Mouse (Mus musculus) embryonic facial prominence, embryonic 11.5 days (tissue): Measurements from ENCODE around the gene Pip4k2c. TPM values are rescaled to one million over a fixed set of nuclear protein-coding genes. Genes with fewer than 3 reads are reported as not detected.

Experiments used
- ATAC-seq: fragments of 200-750 bp; cut with Nextera tagmentation; replicated peaks from 2 replicates; pipeline ENCODE4 v1.8.0; 2017; ENCODE audit warnings: low read depth; ENCODE audit not compliant: insufficient number of reproducible peaks, low FRiP score, low TSS enrichment
- DNase-seq: peaks from one replicate; pipeline ENCODE4 v3.0.0-alpha.2; 2015; ENCODE audit warnings: low spot score
- H3K27ac ChIP-seq: fragments of 300-500 bp; sonication (generic); replicated peaks from 2 replicates; pipeline ENCODE4 v1.5.1; 2014; ENCODE audit warnings: mild to moderate bottlenecking, low read depth, low read length, control low read depth
- H3K27me3 ChIP-seq: fragments of 300-500 bp; sonication (generic); 2 replicates; pipeline ENCODE4 v1.6.1; 2014; ENCODE audit warnings: mild to moderate bottlenecking, low read length, moderate library complexity, mixed read lengths; ENCODE audit not compliant: control insufficient read depth, insufficient read depth
- H3K36me3 ChIP-seq: fragments of 300-500 bp; sonication (generic); replicated peaks from 2 replicates; pipeline ENCODE4 v1.6.1; 2014; ENCODE audit warnings: low read depth, mild to moderate bottlenecking, low read length, moderate library complexity, mixed read lengths; ENCODE audit not compliant: control insufficient read depth, insufficient read depth
- H3K4me1 ChIP-seq: fragments of 300-500 bp; sonication (generic); 2 replicates; pipeline ENCODE4 v1.6.1; 2014; ENCODE audit warnings: low read length, mixed read lengths; ENCODE audit not compliant: control insufficient read depth, insufficient read depth
- H3K4me2 ChIP-seq: fragments of 300-500 bp; sonication (generic); 2 replicates; pipeline ENCODE4 v1.6.1; 2014; ENCODE audit warnings: low read depth, mild to moderate bottlenecking, control low read depth, low read length, moderate library complexity
- H3K4me3 ChIP-seq: fragments of 300-500 bp; sonication (generic); 2 replicates; pipeline ENCODE4 v1.5.1; 2014; ENCODE audit warnings: low read depth, low read length, control low read depth
- H3K9ac ChIP-seq: fragments of 300-500 bp; sonication (generic); replicated peaks from 2 replicates; pipeline ENCODE4 v1.6.1; 2014; ENCODE audit warnings: mild to moderate bottlenecking, control low read depth, low read length
- H3K9me3 ChIP-seq: fragments of 300-500 bp; sonication (generic); replicated peaks from 2 replicates; pipeline ENCODE4 v1.6.1; 2016; ENCODE audit warnings: mild to moderate bottlenecking, low read length, inconsistent platforms, mixed read lengths; ENCODE audit not compliant: control insufficient read depth
- WGBS: fragments of 180-500 bp; shearing (Covaris S2); extraction: QIAGEN DNeasy Blood & Tissue Kit; methylation state at CpG from one replicate; pipeline ENCODE4 v1.1.7; 2014; 5-methylcytosine and 5-hydroxymethylcytosine counted together
- polyA plus RNA-seq: library from polyadenylated mRNA; unstranded; fragments of >200 nt; fragmentation: Nextera tagmentation; extraction: Ambion mirVana; gene quantifications from 2 replicates; pipeline ENCODE4 v1.2.1, GENCODE M21; 2014

Pip4k2c gene
- polyA plus RNA-seq, 1 experiment from 2014 or later, result 14.7 TPM

DNA sequence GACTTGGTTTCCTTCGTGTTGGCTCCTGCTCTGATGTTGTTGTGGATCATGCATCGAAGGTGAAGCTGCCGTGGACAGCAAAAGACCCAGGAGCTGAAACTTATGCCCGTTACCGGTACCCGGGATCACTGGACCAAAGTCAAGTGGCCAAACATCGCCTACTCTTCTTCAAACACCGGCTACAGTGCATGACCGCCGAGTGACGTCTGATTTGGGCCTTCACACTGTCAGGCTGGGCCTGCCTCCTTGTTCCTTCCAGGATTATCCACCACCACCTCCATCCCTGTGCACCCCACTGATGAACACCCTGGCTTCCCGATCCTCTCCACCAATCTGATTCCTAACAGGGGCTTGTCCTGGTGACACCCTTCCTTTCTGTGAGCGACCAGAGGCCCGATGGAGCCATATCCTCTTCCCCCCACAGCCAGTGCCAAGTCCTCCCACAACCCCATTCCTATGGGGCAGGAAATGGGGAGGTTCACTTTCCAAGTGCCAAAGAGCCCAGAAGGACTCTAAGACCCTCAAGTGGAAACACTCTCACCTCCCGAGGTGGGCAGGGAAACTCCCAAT, 39.7 kb downstream of the Pip4k2c start:
- no peak overlapping the region for H3K4me3 ChIP-seq
- 84% methylated on average over 15 of the region's 15 CpGs for WGBS
- no peaks in the 10 kb centered on the region for H3K4me1 ChIP-seq
- DNase-seq (no peak), ATAC-seq (no peak)
- no peak overlapping the region for H3K9ac ChIP-seq
- H3K4me2 ChIP-seq, result no peak overlapping the region
- no peaks in the 10 kb centered on the region for H3K36me3 ChIP-seq
- H3K27ac ChIP-seq, result no peak overlapping the region
- H3K9me3 ChIP-seq, result no peaks in the 10 kb centered on the region
- peaks cover 33% of the 10 kb centered on the region for H3K27me3 ChIP-seq

DNA sequence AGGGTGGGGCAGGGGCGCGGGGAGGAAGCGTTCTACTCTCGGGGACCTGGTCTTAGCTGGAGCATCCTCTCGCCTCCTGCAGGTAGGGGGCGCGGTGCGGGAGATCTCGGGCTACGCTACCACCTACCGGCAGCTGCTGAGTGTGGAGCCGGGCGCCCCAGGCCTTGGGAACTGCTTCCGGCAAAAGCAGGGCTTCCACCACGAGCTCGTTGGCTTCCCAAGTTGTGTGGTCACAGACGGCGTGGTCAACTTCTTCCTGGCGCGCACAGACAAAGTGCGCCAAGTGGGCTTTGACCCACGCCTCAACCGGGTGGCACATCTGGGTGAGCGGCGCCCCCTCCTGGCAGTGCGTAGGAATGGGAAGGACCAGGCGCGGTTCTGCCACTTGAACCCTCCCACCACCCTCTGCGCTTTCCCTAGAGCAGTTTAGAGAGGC, 40.5 kb downstream of the Pip4k2c start:
- Histone ChIP-seq H3K9me3 (no peaks in the 10 kb centered on the region), H3K9ac (peak overlapping the region; percentile 15; the same call in 1 of the 2 replicates), H3K36me3 (no peaks in the 10 kb centered on the region), H3K27ac (no peak overlapping the region), H3K4me3 (peak overlapping the region; percentile 30), H3K4me1 (no peaks in the 10 kb centered on the region; the same call in 1 of the 2 replicates), H3K27me3 (peaks cover 40% of the 10 kb centered on the region), H3K4me2 (peak overlapping the region; percentile 52)
- ATAC-seq (peak; percentile 52), DNase-seq (peak; percentile 82)
- WGBS, result under 1% methylated on average over 29 of the region's 29 CpGs

DNA sequence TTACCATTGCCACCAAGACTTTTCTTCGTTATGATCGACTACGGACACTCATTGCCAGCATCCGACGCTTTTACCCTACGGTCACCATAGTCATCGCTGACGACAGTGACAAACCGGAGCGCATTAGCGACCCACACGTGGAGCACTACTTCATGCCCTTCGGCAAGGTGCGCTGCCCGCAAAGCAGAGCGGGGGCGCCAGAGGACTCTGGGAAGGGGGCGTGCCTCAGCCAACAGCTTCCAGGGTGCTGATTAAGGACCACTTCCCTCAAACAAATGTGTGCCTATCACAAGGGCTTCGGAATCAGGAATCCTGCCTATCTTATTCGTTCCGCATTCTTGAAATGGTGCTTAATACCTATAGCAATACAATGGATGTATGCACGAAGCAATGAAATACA, 41.4 kb downstream of the Pip4k2c start:
- DNase-seq (peak; percentile 68), ATAC-seq (no peak)
- H3K27ac ChIP-seq, result no peak overlapping the region
- H3K9me3 ChIP-seq, result no peaks in the 10 kb centered on the region
- H3K4me2 ChIP-seq, result peak overlapping the region; percentile 52
- H3K36me3 ChIP-seq, result no peaks in the 10 kb centered on the region
- under 1% methylated on average over 22 of the region's 22 CpGs for WGBS
- no peaks in the 10 kb centered on the region; the same call in 1 of the 2 replicates for H3K4me1 ChIP-seq
- no peak overlapping the region for H3K9ac ChIP-seq
- H3K4me3 ChIP-seq, result peak overlapping the region; percentile 30; the same call in 1 of the 2 replicates
- H3K27me3 ChIP-seq, result peaks cover 48% of the 10 kb centered on the region

DNA sequence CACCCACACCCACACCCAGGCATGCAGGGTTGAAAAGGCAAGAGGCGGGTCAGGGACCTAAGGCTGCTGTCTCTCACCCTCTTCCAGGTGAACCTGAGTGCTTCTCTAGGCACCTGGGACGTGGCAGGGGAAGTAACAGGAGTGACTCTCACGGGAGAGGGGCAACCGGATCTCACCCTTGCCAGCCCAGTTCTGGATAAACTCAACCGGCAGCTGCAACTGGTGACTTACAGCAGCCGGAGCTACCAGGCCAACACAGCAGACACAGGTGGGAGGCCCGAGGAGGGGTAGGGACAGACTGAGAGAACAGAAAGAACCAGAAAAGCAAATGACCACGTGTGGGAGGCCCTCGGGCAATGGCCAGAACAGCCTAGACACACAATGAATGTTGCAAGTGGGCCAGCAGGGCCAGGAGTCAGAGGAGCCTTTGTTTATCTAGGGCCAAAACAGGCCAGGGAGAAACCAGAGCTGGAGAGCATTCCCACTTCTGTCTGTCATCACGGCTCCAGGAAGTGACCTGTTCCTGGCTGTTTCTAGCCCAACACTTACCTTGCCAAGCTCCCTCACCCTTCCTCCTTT, 43.7 kb downstream of the Pip4k2c start:
- H3K4me1 ChIP-seq, result no peaks in the 10 kb centered on the region; the same call in 1 of the 2 replicates
- H3K9ac ChIP-seq, result no peak overlapping the region
- H3K4me2 ChIP-seq, result no peak overlapping the region
- WGBS, result 23% methylated on average over 10 of the region's 10 CpGs
- DNase-seq (no peak), ATAC-seq (no peak)
- no peaks in the 10 kb centered on the region for H3K36me3 ChIP-seq
- no peaks in the 10 kb centered on the region for H3K9me3 ChIP-seq
- H3K27me3 ChIP-seq, result peaks cover 49% of the 10 kb centered on the region
- H3K27ac ChIP-seq, result no peak overlapping the region
- no peak overlapping the region for H3K4me3 ChIP-seq

DNA sequence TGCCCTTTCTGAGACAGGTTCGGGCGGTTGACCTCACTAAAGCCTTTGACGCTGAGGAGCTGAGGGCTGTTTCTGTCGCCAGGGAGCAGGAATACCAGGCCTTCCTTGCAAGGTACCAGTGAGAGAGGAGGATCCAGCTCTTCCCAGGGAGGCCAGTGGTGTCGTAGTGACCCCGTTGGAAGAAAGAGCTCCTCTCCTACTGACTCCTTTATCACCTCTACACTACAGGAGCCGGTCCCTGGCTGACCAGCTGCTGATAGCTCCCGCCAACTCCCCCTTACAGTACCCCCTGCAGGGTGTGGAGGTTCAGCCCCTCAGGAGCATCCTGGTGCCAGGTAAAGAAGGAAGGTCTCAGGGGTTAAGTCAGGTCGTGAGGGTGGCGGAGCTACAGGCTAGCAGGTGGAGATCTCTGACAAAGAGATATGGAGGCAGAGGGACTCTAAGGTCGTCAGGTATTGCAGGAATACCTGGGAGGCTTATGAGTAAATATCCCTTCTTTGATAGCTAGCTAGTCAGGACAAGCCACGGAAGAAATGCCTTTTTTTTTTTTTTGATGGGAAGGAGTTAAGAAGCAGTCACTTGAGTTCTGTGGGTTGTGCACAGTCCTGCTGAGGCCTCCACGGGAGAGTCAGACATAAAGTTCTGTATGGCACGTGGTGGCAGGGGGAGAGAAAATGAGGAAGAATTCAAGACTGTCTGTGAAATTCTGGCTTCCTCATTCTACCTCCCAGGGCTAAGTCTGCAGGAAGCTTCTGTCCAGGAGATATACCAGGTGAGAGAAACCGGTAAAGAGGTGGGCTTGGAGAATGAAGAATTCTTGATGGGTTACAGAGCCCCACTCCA, 44.4 kb downstream of the Pip4k2c start:
- ATAC-seq (no peak), DNase-seq (no peak)
- Histone ChIP-seq H3K9ac (no peak overlapping the region), H3K4me3 (0 out of 2 replicates have a peak overlapping the region, but pooled peaks have one; percentile 55), H3K4me1 (no peaks in the 10 kb centered on the region; the same call in 1 of the 2 replicates), H3K27me3 (peaks cover 49% of the 10 kb centered on the region), H3K36me3 (no peaks in the 10 kb centered on the region), H3K4me2 (peak overlapping the region; percentile 100; the same call in 1 of the 2 replicates), H3K27ac (no peak overlapping the region), H3K9me3 (no peaks in the 10 kb centered on the region)
- 19% methylated on average over 15 of the region's 15 CpGs for WGBS

DNA sequence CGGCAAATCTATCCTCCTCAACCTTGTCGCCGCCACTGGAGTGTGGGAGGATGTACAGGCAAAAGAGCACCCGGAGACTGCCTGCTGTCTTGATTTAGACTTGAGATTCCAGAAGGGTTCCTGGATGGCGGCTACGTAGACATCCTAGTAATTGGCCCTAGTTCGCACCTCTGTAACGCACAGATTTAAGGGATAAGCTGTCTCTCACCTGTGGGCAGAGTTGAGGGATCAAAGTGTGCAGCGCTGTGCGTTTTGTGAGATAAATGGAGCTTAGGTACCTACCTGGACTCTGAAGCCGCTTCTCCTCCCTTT, 45.0 kb downstream of the Pip4k2c start:
- Histone ChIP-seq H3K4me2 (peak overlapping the region; percentile 100), H3K9ac (peak overlapping the region; percentile 72; the same call in 1 of the 2 replicates), H3K27me3 (peaks cover 47% of the 10 kb centered on the region), H3K9me3 (no peaks in the 10 kb centered on the region), H3K4me1 (no peaks in the 10 kb centered on the region; the same call in 1 of the 2 replicates), H3K27ac (no peak overlapping the region), H3K4me3 (peak overlapping the region; percentile 55), H3K36me3 (no peaks in the 10 kb centered on the region)
- no peak for DNase-seq
- WGBS, result under 1% methylated on average over 11 of the region's 11 CpGs
- ATAC-seq, result no peak

DNA sequence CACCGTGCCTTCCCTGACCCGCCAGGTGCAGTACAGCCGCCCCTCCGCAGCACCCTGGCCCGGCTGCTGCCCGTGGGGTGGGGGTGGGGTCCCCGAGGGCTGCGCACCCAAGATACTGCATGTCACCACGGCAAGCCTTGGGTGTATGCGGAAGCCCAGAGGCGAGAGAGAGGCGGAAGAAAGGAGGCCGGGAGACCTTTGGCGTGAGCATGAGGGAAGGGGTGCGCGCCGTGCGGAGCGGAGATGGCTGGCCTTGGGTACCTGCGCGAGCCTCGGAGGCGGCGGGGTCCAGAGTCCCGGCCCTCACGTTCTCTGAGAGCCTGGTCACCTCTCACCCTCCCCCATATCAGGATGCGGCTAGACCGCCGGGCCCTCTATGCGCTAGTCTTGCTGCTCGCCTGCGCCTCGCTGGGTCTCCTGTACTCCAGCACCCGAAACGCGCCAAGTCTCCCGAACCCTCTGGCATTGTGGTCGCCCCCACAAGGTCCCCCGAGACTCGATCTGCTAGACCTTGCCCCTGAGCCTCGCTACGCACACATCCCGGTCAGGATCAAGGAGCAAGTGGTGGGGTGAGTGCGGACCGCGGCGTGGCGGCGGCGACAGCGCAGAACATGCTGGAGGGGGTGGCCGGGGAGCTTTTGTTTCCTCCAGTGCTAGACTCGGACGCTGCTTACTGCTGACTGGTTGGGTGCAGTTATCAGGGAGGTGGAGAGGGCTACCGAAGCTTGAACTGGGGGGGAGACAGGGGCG, 45.6 kb downstream of the Pip4k2c start:
- no peaks in the 10 kb centered on the region for H3K9me3 ChIP-seq
- H3K27me3 ChIP-seq, result peaks cover 47% of the 10 kb centered on the region
- peak; percentile 48 for DNase-seq
- WGBS, result under 1% methylated on average over 56 of the region's 56 CpGs
- peak overlapping the region; percentile 55 for H3K4me3 ChIP-seq
- H3K9ac ChIP-seq, result peak overlapping the region; percentile 72
- H3K4me1 ChIP-seq, result no peaks in the 10 kb centered on the region; the same call in 1 of the 2 replicates
- H3K4me2 ChIP-seq, result peak overlapping the region; percentile 100
- no peaks in the 10 kb centered on the region for H3K36me3 ChIP-seq
- peak; percentile 39 for ATAC-seq
- H3K27ac ChIP-seq, result no peak overlapping the region
